Mouse (Mus musculus) embryo, embryonic 11 days (tissue): Measurements from ENCODE around the gene Gapt.
"Not testable (repeated sequence)": the region's sequence is repeated elsewhere in the genome, so short reads cannot be mapped to it uniquely, and the experiment has no call there.

Experiments
- DNase-seq: peaks from one replicate; pipeline ENCODE4 v3.0.0-alpha.2; 2015

Gapt gene

DNA sequence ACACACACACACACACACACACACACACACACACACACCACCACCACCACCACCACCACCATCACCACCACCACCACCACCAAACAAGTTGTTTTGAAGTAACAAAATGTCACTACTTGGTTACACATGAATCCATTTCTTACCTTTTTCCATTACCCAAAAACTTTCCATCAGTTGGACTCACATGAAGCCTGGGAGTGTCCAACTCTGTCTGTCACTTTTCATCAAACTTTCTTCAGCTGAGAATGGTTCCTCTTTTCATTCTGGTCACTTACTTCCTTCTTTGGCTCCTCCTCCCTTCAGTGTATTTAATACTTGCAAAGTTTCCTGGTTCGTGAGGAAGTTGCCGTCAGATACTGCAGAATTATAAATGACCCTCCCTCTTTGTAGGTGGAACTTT lies at the start of gene Gapt:
Gene Gapt, minus strand, starts transcription at position 259 of the 400 bp plus-strand sequence.
- no peak for DNase-seq

DNA sequence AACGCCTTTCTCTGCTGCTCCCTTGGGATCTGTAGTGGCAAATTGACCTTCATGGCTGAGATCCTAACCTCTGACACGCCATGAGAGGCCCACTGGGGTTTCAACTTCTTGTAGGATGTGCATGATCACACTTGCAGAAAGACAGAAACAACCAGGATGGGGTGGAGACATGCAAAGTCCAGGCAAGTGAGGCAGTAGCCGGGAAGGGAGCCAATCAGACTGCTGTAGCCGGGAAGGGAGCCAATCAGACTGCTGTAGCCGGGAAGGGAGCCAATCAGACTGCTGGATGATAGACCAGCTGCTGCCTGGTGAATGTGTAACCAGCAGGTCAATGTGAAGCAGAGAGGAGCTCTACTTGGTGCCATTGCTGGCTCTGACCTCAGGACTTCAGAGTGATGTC lies 49.2 kb upstream of the Gapt start:
- no peak for DNase-seq

DNA sequence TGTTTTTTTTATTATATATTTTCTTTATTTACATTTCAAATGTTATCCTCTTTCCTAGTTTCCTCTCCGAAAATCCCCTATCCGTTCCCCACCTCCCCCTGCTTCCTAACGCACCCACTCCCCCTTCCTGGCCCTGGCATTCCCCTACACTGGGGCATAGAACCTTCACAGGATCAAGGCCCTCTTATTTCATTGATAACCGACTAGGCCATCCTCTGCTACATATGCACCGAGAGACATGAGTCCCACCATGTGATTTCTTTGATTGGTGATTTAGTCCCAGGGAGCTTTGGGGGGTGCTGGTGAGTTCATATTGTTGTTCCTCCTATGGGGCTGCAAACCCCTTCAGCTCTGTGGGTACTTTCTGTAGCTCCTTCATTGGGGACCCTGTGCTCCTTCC lies 47.7 kb upstream of the Gapt start:
- not testable (repeated sequence) for DNase-seq

GRCm38 (mm10) chr13:110404059-110404458 lies 47.1 kb upstream of the Gapt start:
- DNase-seq: no peak

DNA sequence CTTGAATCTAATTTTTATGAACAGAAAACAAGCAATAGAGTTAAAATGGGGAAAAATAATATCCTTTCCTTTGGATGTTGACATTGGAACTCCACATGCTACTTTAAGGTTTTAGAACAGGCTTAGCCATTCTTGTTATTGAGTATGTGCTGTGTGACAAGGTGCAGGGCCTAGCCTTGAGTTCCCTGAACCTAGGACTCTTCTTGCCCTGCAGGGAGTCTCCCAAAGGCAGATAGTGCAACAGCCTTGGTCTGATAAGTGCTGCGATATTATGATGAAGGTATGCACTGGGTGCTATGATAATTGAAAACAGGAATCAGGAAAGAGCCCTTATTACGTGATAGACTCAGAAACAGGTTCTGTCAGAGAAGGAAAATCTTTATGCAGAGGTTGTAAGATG lies 44.9 kb upstream of the Gapt start:
- no peak for DNase-seq

DNA sequence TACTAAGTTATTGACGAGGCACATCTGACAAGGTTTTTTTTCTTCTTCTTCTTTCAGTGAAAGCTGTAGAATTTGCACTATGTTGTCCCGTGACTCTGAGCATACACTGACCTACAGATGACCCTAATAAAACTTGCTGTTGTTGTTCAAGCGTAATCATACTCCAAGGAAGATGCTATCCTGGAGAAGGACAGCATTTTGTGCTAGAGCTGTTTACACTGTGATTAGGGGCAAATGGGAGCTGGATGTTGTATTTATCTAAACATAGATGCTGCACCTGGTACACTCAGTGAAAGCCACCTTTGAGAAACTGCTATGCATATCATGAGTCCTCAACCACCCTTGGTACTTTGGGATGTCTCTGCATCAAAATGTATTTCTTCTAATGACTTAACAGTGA lies 44.4 kb upstream of the Gapt start:
- DNase-seq: no peak

DNA sequence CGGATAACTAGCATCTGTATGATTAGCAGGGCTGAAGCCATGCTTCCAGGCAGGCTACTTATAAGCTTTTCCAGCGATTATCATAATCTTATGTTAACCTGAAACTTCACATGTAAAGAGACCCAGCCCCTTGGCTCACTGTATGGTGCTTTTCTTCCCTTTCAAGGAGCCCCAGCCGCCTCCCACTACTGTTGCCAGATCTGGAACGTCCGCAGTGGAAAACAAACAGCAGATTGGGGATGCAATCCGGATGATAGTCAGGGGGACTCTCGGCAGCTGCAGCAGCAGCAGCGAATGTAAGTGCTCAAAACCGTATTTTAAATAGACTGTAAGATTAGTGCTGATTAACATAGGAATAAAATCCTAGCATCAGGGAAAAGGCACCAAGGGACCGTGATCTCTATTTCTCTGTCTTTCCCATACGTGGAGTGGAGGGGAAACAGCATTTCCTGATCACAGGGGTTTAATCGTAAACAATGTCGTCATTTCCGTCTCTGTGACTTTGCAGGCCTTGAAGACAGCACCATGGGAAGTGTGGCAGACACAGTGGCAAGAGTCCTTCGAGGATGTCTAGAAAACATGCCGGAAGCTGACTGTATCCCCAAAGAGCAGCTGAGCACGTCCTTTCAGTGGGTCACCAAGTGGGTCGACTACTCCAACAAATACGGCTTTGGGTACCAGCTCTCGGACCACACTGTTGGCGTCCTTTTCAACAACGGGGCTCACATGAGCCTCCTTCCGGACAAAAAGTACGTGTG lies 41.7 kb upstream of the Gapt start:
- DNase-seq: no peak

GRCm38 (mm10) chr13:110397750-110398149 lies 40.8 kb upstream of the Gapt start:
- no peak for DNase-seq

- DNase-seq: peak; percentile 33
These were observed 39.1 kb upstream of the Gapt start for GRCm38 (mm10) chr13:110395916-110396685.

DNA sequence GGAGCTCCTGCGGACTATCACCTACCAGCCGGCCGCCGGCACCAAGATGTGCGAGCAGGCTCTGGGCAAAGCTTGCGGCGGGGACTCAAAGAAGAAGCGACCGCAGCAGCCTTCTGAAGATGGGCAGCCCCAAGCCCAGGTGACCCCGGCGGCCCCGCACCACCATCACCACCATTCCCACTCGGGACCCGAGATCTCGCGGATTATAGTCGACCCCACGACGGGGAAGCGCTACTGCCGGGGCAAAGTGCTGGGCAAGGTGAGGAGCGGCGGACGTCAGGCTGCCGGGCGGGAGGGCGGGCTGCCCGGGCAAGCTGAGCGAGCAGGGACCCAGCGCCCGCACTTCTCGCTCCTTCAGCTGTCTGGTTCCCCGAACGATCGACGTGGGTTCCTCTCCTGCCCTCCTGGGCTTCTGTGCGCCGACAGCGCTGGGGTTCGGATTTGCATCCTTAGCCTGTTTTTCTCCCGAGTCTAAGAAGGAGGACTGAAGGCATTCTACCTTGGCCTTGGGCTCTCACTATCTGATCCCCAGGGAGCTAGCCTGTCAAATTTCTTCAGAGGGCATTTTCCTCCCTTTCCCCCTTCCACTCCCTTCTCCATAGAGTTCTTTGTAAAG lies 38.3 kb upstream of the Gapt start:
- peak; percentile 53 for DNase-seq

- peak; percentile 92 for DNase-seq
These were observed 37.5 kb upstream of the Gapt start, which contains the start of gene Plk2 for GRCm38 (mm10) chr13:110394291-110395178. Gene Plk2 (plus strand): TSS chr13:110395046.

- DNase-seq: no peak
These were observed 35.6 kb upstream of the Gapt start for GRCm38 (mm10) chr13:110392631-110393030.

DNA sequence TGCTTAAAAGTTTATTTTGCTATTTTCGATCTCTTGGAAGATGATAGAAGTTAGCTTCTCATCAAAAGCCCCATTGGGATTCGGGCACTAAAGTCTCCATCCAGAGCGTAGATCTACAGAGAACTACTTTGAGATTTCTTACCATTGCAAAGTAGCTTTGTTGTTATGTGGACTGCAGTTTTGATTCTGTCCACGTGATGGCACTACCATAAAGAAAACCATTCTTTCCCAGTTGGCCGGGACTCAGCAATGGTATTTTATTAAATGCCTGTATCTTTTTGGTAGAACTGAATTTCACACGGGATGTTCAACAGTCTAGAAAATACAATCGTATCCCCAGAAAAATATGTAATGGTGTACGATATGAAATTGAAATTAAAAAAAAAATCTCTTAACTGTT lies 35.2 kb upstream of the Gapt start:
- peak; percentile 76 for DNase-seq

GRCm38 (mm10) chr13:110384514-110384913 lies 27.5 kb upstream of the Gapt start:
- DNase-seq: no peak

GRCm38 (mm10) chr13:110382447-110382901 lies 25.5 kb upstream of the Gapt start:
- peak; percentile 75 for DNase-seq

- DNase-seq: no peak
These were observed 12.7 kb upstream of the Gapt start for GRCm38 (mm10) chr13:110369673-110370072.

GRCm38 (mm10) chr13:110368556-110369040 lies 11.6 kb upstream of the Gapt start:
- DNase-seq: peak; percentile 46

DNA sequence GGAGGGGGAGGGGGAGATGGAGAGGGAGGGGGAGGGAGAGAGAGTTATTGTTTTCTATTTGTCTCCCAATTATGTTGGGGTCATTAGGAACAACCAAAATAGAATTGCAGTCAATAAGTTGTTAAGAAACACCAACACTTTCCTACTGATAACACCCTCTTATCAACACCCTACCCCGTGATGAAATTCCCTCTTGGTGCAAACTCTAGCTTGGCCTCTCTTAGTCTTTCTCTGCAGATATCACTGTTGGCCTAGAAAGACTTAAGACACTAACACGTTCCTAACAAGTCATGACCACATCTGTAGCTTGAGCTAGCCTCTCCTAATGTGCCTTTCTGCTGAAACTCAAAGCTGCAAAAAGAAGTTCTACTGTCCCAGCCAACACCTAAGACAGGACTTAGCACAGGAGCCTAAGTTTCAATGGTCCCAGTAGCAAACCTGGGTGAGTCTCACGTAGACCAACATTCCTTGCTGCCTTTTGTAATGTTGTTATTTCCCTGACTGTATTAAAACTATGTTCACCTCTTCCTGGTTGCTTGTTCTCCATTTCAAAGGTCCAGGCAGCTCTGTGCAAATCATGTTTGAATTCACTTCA lies 11.1 kb upstream of the Gapt start:
- no peak for DNase-seq

GRCm38 (mm10) chr13:110366477-110366876 lies 9.5 kb upstream of the Gapt start:
- DNase-seq: no peak

DNA sequence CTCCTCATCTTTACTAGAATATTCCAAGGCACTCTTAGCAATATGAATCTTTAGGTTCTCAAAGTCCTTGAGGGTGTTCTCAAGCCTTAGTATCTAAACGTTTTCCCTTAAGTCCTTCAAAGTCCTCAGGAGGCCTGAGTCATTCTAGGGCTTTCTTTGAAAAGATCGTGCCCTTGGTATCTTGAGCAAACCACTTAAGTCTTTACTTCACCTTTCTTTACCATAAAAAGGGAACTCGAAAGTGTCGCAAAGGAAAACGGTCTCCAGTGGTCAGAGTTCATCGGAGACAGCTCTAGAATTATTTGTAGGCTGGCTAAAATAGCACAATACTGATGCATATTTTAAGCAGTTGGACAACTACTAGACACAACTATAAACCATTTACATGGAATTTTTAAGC lies 6.7 kb upstream of the Gapt start:
- DNase-seq: no peak

- no peak for DNase-seq
These were observed 5.9 kb downstream of the Gapt start for GRCm38 (mm10) chr13:110351051-110351450.

DNA sequence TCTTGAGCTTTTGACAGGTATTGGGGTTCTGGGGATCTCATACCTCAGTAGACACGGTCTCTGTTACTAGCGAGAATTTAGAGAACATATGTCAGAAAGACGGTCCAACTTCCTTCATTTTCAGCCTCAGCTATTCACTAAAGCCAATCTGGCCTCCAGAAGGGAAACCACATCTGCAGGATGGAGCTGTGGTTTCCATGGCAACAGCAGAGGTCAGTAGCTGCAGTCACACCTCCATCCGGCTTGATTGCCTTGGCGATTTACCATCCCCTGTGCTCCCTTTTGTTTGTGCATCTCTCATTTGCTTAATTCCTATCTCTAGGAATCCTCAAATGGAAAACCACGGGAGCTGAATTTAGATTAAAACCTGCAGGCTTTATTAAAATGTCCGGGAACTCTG lies 10.3 kb downstream of the Gapt start:
- peak; percentile 71 for DNase-seq
